Mouse (Mus musculus): ENCODE data around the gene Cdca7.

DNA sequence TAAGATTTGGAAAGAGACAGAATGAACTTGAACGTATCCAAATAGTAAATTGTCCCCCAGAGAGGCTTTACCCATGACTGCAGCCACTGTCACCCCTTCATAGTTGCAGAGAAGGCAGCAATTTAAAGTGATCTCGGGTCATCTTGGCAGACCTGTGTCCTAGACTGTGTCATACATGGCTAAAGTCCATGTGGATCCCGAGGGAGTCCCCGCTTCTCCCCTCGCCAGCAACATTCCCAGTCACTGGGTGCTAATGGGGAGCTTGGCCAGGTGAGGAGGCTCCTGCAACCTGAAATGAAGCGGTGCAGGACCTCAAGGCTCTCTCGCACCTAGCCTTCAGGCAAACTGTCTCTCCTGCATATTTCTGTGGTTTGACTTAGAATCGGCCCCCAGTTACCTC, 32.9 kb downstream of the Cdca7 start:
- TF ChIP-seq CTCF (IDR thresholded peaks at IDR 0.05; ENCODE audit: borderline replicate concordance, insufficient read depth, low read length) (no peak), POLR2A (IDR thresholded peaks at IDR 0.05; ENCODE audit: low read depth, low read length) (no peak)

Measured in embryonic fibroblast, embryonic 13.5 days (primary cell).